Mouse (Mus musculus): ENCODE results near the gene Ints3. TPM values are rescaled to one million over a fixed set of nuclear protein-coding genes. Genes with fewer than 3 reads are reported as not detected.

Gene Ints3
- polyA plus RNA-seq, 1 experiment from 2014 or later = 34.2 TPM

- Histone ChIP-seq H3K4me2 (replicated peaks; ENCODE audit: low read depth, low read length) (no peak overlapping the region), H3K9ac (ENCODE audit: low read depth, low read length) (no peak overlapping the region), H3K27me3 (ENCODE audit: control insufficient read depth, insufficient read depth, low read length) (no peaks in the 10 kb centered on the region), H3K4me3 (ENCODE audit: low read depth, low read length) (no peak overlapping the region), H3K36me3 (ENCODE audit: control insufficient read depth, insufficient read depth, low read length) (no peaks in the 10 kb centered on the region), H3K27ac (ENCODE audit: low read depth, low read length) (no peak overlapping the region), H3K9me3 (ENCODE audit: control insufficient read depth, low read length) (no peaks in the 10 kb centered on the region), H3K4me1 (replicated peaks; ENCODE audit: control insufficient read depth, insufficient read depth, low read length) (no peaks in the 10 kb centered on the region; the same call in 1 of the 2 replicates)
- DNase-seq (ENCODE audit: low spot score) = no peak
- 83% methylated on average over 4 of the region's 4 CpGs for WGBS
- ATAC-seq (ENCODE audit: low FRiP score) = no peak
These were observed 49.7 kb downstream of the Ints3 start for GRCm38 (mm10) chr3:90383690-90384089.

DNA sequence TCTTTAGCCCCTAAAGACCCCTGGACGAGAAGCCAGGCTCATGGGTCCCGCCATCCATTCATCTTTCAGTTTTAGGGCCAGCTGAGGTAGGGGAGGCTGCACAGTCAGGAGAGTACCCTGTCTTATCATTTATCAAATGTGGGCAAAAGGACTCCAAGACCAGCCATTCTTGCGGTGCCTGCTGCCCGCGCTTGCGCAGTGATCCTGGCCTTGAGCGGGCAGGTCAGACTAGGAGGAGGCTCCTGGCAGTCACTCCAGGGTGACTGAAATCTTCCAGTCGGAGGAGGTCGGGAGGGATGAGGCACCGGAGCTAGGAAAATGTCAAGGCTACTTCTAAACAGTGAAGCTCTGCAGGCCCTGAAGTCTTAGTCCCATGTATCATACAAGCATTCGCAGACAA lies 51.7 kb downstream of the Ints3 start:
- no peak for ATAC-seq (ENCODE audit: low FRiP score)
- H3K4me3 ChIP-seq (ENCODE audit: low read depth, low read length) = no peak overlapping the region
- no peak overlapping the region for H3K9ac ChIP-seq (ENCODE audit: low read depth, low read length)
- no peaks in the 10 kb centered on the region for H3K9me3 ChIP-seq (ENCODE audit: control insufficient read depth, low read length)
- H3K27ac ChIP-seq (ENCODE audit: low read depth, low read length) = no peak overlapping the region
- WGBS = 74% methylated on average over 11 of the region's 11 CpGs
- DNase-seq (ENCODE audit: low spot score) = no peak
- no peaks in the 10 kb centered on the region for H3K4me1 ChIP-seq (replicated peaks; ENCODE audit: control insufficient read depth, insufficient read depth, low read length)
- H3K27me3 ChIP-seq (ENCODE audit: control insufficient read depth, insufficient read depth, low read length) = no peaks in the 10 kb centered on the region
- H3K4me2 ChIP-seq (replicated peaks; ENCODE audit: low read depth, low read length) = no peak overlapping the region
- no peaks in the 10 kb centered on the region for H3K36me3 ChIP-seq (ENCODE audit: control insufficient read depth, insufficient read depth, low read length)

GRCm38 (mm10) chr3:90378496-90378895 lies 54.9 kb downstream of the Ints3 start:
- no peak for ATAC-seq (ENCODE audit: low FRiP score)
- no peaks in the 10 kb centered on the region for H3K36me3 ChIP-seq (ENCODE audit: control insufficient read depth, insufficient read depth, low read length)
- 83% methylated on average over 5 of the region's 5 CpGs for WGBS
- DNase-seq (ENCODE audit: low spot score) = no peak
- H3K4me1 ChIP-seq (replicated peaks; ENCODE audit: control insufficient read depth, insufficient read depth, low read length) = peaks cover 4% of the 10 kb centered on the region; the same call in 1 of the 2 replicates
- H3K9ac ChIP-seq (ENCODE audit: low read depth, low read length) = no peak overlapping the region
- no peaks in the 10 kb centered on the region for H3K9me3 ChIP-seq (ENCODE audit: control insufficient read depth, low read length)
- no peak overlapping the region for H3K27ac ChIP-seq (ENCODE audit: low read depth, low read length)
- H3K4me3 ChIP-seq (ENCODE audit: low read depth, low read length) = no peak overlapping the region
- H3K27me3 ChIP-seq (ENCODE audit: control insufficient read depth, insufficient read depth, low read length) = no peaks in the 10 kb centered on the region
- H3K4me2 ChIP-seq (replicated peaks; ENCODE audit: low read depth, low read length) = no peak overlapping the region

- Histone ChIP-seq H3K4me2 (replicated peaks; ENCODE audit: low read depth, low read length) (no peak overlapping the region), H3K27ac (ENCODE audit: low read depth, low read length) (peak overlapping the region; percentile 80), H3K4me1 (replicated peaks; ENCODE audit: control insufficient read depth, insufficient read depth, low read length) (peaks cover 4% of the 10 kb centered on the region; the same call in 1 of the 2 replicates), H3K9me3 (ENCODE audit: control insufficient read depth, low read length) (no peaks in the 10 kb centered on the region), H3K36me3 (ENCODE audit: control insufficient read depth, insufficient read depth, low read length) (no peaks in the 10 kb centered on the region), H3K27me3 (ENCODE audit: control insufficient read depth, insufficient read depth, low read length) (no peaks in the 10 kb centered on the region), H3K9ac (ENCODE audit: low read depth, low read length) (peak overlapping the region; percentile 34), H3K4me3 (ENCODE audit: low read depth, low read length) (no peak overlapping the region)
- 13% methylated on average over 1 of the region's 1 CpGs for WGBS
- peak; percentile 85 for DNase-seq (ENCODE audit: low spot score)
- ATAC-seq (ENCODE audit: low FRiP score) = peak; percentile 93
These were observed 57.2 kb downstream of the Ints3 start for GRCm38 (mm10) chr3:90376247-90376585.

DNA sequence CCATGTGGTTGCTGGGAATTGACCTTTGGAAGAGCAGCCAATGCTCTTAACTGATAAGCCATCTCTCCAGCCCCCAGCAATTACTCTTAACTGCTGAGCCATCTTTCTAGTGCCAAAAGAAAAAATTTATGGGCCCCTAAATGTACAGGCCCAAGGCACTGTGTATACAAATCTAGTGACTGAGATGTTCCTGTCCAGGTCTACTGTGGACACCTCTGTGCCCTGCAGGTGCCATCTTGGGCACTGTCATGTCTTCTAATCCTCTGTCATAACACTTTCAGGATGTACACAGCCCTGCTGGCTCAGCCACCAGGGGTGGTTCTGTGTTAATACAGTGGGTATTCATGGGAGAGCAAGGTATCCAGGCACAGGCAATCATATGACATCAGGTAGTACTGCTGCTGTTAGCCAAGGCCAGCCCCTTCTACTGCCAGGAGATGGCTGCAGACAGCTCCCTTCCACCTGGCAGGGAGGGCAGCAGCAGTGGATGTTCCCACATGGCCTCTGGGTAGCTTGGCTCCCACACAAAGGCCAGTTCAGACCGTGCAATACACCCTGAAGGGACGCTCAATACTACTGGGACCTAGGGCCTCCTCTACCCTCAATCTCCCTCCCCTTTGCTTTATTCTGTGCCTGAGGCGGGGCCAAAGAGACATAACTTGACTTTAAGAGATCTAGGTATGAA lies 57.7 kb downstream of the Ints3 start:
- no peak overlapping the region for H3K4me3 ChIP-seq (ENCODE audit: low read depth, low read length)
- peak; percentile 72 for ATAC-seq (ENCODE audit: low FRiP score)

DNA sequence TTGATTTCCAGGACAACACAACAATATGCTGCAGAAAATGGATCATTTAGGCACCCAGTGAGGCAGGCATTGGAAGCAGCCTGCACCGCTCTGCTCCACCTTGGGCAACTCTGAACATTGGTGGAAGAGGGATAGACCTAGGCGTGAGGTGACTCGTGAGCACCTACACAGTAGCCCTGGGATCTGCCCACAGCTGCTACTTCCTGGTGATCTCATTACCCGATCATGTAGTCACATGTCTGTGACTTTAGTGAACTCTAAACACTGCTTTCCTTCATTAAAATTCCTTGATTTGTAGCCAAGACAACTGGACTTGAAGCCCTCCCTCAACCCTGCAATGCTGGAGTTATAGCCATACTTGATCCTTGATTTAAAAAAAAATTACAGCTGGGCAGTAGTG lies 59.1 kb downstream of the Ints3 start:
- DNase-seq (ENCODE audit: low spot score) (no peak), ATAC-seq (ENCODE audit: low FRiP score) (no peak)
- Histone ChIP-seq H3K27ac (ENCODE audit: low read depth, low read length) (no peak overlapping the region), H3K4me1 (replicated peaks; ENCODE audit: control insufficient read depth, insufficient read depth, low read length) (peaks cover 4% of the 10 kb centered on the region; the same call in 1 of the 2 replicates), H3K4me3 (ENCODE audit: low read depth, low read length) (no peak overlapping the region), H3K36me3 (ENCODE audit: control insufficient read depth, insufficient read depth, low read length) (no peaks in the 10 kb centered on the region), H3K27me3 (ENCODE audit: control insufficient read depth, insufficient read depth, low read length) (no peaks in the 10 kb centered on the region), H3K9ac (ENCODE audit: low read depth, low read length) (no peak overlapping the region), H3K4me2 (replicated peaks; ENCODE audit: low read depth, low read length) (no peak overlapping the region), H3K9me3 (ENCODE audit: control insufficient read depth, low read length) (no peaks in the 10 kb centered on the region)
- WGBS = 91% methylated on average over 4 of the region's 4 CpGs

More for the DNA sequence above, 57.7 kb downstream of the Ints3 start:
- Histone ChIP-seq H3K36me3 (ENCODE audit: control insufficient read depth, insufficient read depth, low read length) (no peaks in the 10 kb centered on the region), H3K4me1 (replicated peaks; ENCODE audit: control insufficient read depth, insufficient read depth, low read length) (peaks cover 4% of the 10 kb centered on the region; the same call in 1 of the 2 replicates), H3K9me3 (ENCODE audit: control insufficient read depth, low read length) (no peaks in the 10 kb centered on the region), H3K9ac (ENCODE audit: low read depth, low read length) (no peak overlapping the region), H3K27me3 (ENCODE audit: control insufficient read depth, insufficient read depth, low read length) (no peaks in the 10 kb centered on the region), H3K4me2 (replicated peaks; ENCODE audit: low read depth, low read length) (no peak overlapping the region), H3K27ac (ENCODE audit: low read depth, low read length) (peak overlapping the region; percentile 80)
- WGBS = 23% methylated on average over 3 of the region's 3 CpGs
- no peak for DNase-seq (ENCODE audit: low spot score)

DNA sequence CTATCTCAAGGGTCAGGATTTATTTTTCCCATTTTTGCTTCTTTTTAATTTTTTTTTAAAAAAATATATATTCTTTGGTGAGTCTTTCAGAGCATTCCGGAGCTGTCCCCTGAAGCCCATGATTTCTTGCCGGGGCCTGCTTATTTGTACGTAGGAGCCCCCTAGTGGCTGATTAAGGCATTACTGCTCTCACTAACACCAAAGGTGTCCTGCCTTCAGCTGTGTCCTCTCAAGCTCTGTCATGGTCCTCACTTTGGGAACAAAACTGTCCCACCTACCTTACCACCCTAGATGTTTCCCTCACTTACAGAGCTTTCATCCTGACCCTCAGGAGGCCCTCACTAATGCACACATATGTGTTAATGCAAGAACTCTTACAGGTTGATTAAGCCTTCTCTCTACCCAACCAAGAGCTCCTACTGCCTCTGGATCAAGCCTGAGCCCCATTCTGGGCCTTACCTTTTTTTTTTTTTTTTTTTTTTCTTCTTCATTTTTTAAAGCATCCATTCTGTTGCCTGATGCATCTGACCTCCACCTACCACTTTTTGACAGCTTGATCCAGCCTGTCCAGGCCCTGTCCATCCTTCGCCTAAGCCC lies 59.9 kb downstream of the Ints3 start:
- Histone ChIP-seq H3K4me2 (replicated peaks; ENCODE audit: low read depth, low read length) (no peak overlapping the region), H3K9me3 (ENCODE audit: control insufficient read depth, low read length) (no peaks in the 10 kb centered on the region), H3K9ac (ENCODE audit: low read depth, low read length) (no peak overlapping the region), H3K27ac (ENCODE audit: low read depth, low read length) (no peak overlapping the region), H3K4me1 (replicated peaks; ENCODE audit: control insufficient read depth, insufficient read depth, low read length) (peaks cover 4% of the 10 kb centered on the region; the same call in 1 of the 2 replicates), H3K4me3 (ENCODE audit: low read depth, low read length) (no peak overlapping the region), H3K27me3 (ENCODE audit: control insufficient read depth, insufficient read depth, low read length) (no peaks in the 10 kb centered on the region), H3K36me3 (ENCODE audit: control insufficient read depth, insufficient read depth, low read length) (no peaks in the 10 kb centered on the region)
- ATAC-seq (ENCODE audit: low FRiP score) = no peak
- peak; percentile 90 for DNase-seq (ENCODE audit: low spot score)
- WGBS = 28% methylated on average over 4 of the region's 4 CpGs

- no peak for DNase-seq (ENCODE audit: low spot score)
- H3K9ac ChIP-seq (ENCODE audit: low read depth, low read length) = no peak overlapping the region
- H3K36me3 ChIP-seq (ENCODE audit: control insufficient read depth, insufficient read depth, low read length) = no peaks in the 10 kb centered on the region
- H3K27me3 ChIP-seq (ENCODE audit: control insufficient read depth, insufficient read depth, low read length) = no peaks in the 10 kb centered on the region
- no peak overlapping the region for H3K4me2 ChIP-seq (replicated peaks; ENCODE audit: low read depth, low read length)
- no peak overlapping the region for H3K27ac ChIP-seq (ENCODE audit: low read depth, low read length)
- no peak overlapping the region for H3K4me3 ChIP-seq (ENCODE audit: low read depth, low read length)
- ATAC-seq (ENCODE audit: low FRiP score) = no peak
- WGBS = 63% methylated on average over 5 of the region's 5 CpGs
- H3K9me3 ChIP-seq (ENCODE audit: control insufficient read depth, low read length) = no peaks in the 10 kb centered on the region
- peaks cover 4% of the 10 kb centered on the region; the same call in 1 of the 2 replicates for H3K4me1 ChIP-seq (replicated peaks; ENCODE audit: control insufficient read depth, insufficient read depth, low read length)
These were observed 60.6 kb downstream of the Ints3 start for GRCm38 (mm10) chr3:90372817-90373216.

- Histone ChIP-seq H3K4me3 (ENCODE audit: low read depth, low read length) (no peak overlapping the region), H3K9me3 (ENCODE audit: control insufficient read depth, low read length) (no peaks in the 10 kb centered on the region), H3K27ac (ENCODE audit: low read depth, low read length) (no peak overlapping the region), H3K4me2 (replicated peaks; ENCODE audit: low read depth, low read length) (no peak overlapping the region), H3K4me1 (replicated peaks; ENCODE audit: control insufficient read depth, insufficient read depth, low read length) (peaks cover 4% of the 10 kb centered on the region; the same call in 1 of the 2 replicates), H3K9ac (ENCODE audit: low read depth, low read length) (no peak overlapping the region), H3K36me3 (ENCODE audit: control insufficient read depth, insufficient read depth, low read length) (no peaks in the 10 kb centered on the region), H3K27me3 (ENCODE audit: control insufficient read depth, insufficient read depth, low read length) (no peaks in the 10 kb centered on the region)
- ATAC-seq (ENCODE audit: low FRiP score) (no peak), DNase-seq (ENCODE audit: low spot score) (no peak)
- 76% methylated on average over 7 of the region's 7 CpGs for WGBS
These were observed 61.6 kb downstream of the Ints3 start for GRCm38 (mm10) chr3:90371857-90372256.

All from hindbrain, embryonic 11.5 days (tissue).